Mouse (Mus musculus) urinary bladder, postnatal 36 days (tissue): Measurements from ENCODE around the gene Ackr3.

ENCODE experiments used
- DNase-seq, 2 experiments: peaks; one replicate each; pipeline ENCODE4 v3.0.0; 2022; ENCODE audit warnings: low spot score in 2 of 2, mixed read lengths in 1 of 2

The Ackr3 gene

GRCm38 (mm10) chr1:90227684-90228322 lies 24.0 kb downstream of the Ackr3 start:
- DNase-seq: no peak

GRCm38 (mm10) chr1:90228323-90228697 lies 24.5 kb downstream of the Ackr3 start:
- DNase-seq: no peak

GRCm38 (mm10) chr1:90230611-90231010 lies 26.8 kb downstream of the Ackr3 start:
- no peak for DNase-seq

GRCm38 (mm10) chr1:90231591-90232490 lies 28.1 kb downstream of the Ackr3 start:
- DNase-seq: no peak

- no peak for DNase-seq
These were observed 28.7 kb downstream of the Ackr3 start for GRCm38 (mm10) chr1:90232491-90232885.

GRCm38 (mm10) chr1:90234620-90235054 lies 30.9 kb downstream of the Ackr3 start:
- DNase-seq: peak in 1 of 2 experiments; percentile 75

- no peak for DNase-seq
These were observed 32.9 kb downstream of the Ackr3 start for GRCm38 (mm10) chr1:90236640-90237039.

- DNase-seq: no peak
These were observed 34.5 kb downstream of the Ackr3 start for GRCm38 (mm10) chr1:90238095-90238888.

GRCm38 (mm10) chr1:90239336-90240225 lies 35.8 kb downstream of the Ackr3 start:
- DNase-seq: no peak

GRCm38 (mm10) chr1:90240287-90240686 lies 36.5 kb downstream of the Ackr3 start:
- DNase-seq: no peak

GRCm38 (mm10) chr1:90242444-90242989 lies 38.7 kb downstream of the Ackr3 start:
- DNase-seq: no peak

- DNase-seq: no peak
These were observed 40.8 kb downstream of the Ackr3 start for GRCm38 (mm10) chr1:90244537-90244936.

- no peak for DNase-seq
These were observed 41.8 kb downstream of the Ackr3 start for GRCm38 (mm10) chr1:90245533-90245932.

- DNase-seq: no peak
These were observed 42.3 kb downstream of the Ackr3 start for GRCm38 (mm10) chr1:90246035-90246434.

- DNase-seq: no peak
These were observed 43.0 kb downstream of the Ackr3 start for GRCm38 (mm10) chr1:90246800-90247199.

- DNase-seq: no peak
These were observed 43.5 kb downstream of the Ackr3 start for GRCm38 (mm10) chr1:90247234-90247633.

GRCm38 (mm10) chr1:90247756-90248541 lies 44.2 kb downstream of the Ackr3 start:
- no peak for DNase-seq

GRCm38 (mm10) chr1:90248966-90249735 lies 45.4 kb downstream of the Ackr3 start:
- DNase-seq: no peak

- no peak for DNase-seq
These were observed 46.6 kb downstream of the Ackr3 start for GRCm38 (mm10) chr1:90250419-90250818.
